Mouse (Mus musculus) small intestine, adult 2 months (tissue): ENCODE data around the gene Olfr270. TPM values are rescaled to one million over a fixed set of nuclear protein-coding genes. Genes with fewer than 3 reads are reported as not detected.

ENCODE experiments used
- H3K27ac ChIP-seq: fragments of 200-500 bp; 2 replicates; pipeline ENCODE4 v1.5.1; 2012; ENCODE audit warnings: low read depth, low read length, control low read depth, inconsistent platforms; ENCODE audit not compliant: insufficient read depth
- H3K27me3 ChIP-seq: fragments of 200-500 bp; 2 replicates; pipeline ENCODE4 v1.6.1; 2012; ENCODE audit warnings: mild to moderate bottlenecking, moderate library complexity, low read length, inconsistent platforms; ENCODE audit not compliant: control insufficient read depth, insufficient read depth
- H3K36me3 ChIP-seq: fragments of 200-500 bp; 2 replicates; pipeline ENCODE4 v1.6.1; 2012; ENCODE audit warnings: mild to moderate bottlenecking, low read length, control low read depth, inconsistent platforms; ENCODE audit not compliant: control insufficient read depth, insufficient read depth
- H3K4me1 ChIP-seq: fragments of 200-500 bp; 2 replicates; pipeline ENCODE4 v1.6.1; 2012; ENCODE audit warnings: low read length, inconsistent platforms, mixed read lengths; ENCODE audit not compliant: control insufficient read depth, insufficient read depth, insufficient read length
- H3K4me3 ChIP-seq: fragments of 200-500 bp; 2 replicates; pipeline ENCODE4 v1.5.1; 2012; ENCODE audit warnings: low read depth, mild to moderate bottlenecking, control low read depth, inconsistent platforms, low read length, moderate library complexity
- CTCF ChIP-seq: fragments of 200-500 bp; IDR thresholded peaks from 2 replicates; pipeline ENCODE4 v1.5.1; 2012; ENCODE audit warnings: low read depth, mild to moderate bottlenecking, control low read depth, inconsistent platforms, low read length, moderate library complexity, mixed read lengths; ENCODE audit not compliant: insufficient replicate concordance, insufficient read length; ENCODE audit errors: extremely low read depth
- POLR2A ChIP-seq: fragments of 200-500 bp; IDR thresholded peaks from 2 replicates; pipeline ENCODE4 v1.6.1; 2012; ENCODE audit warnings: low read depth, mild to moderate bottlenecking, control low read depth, inconsistent platforms, low read length, moderate library complexity
- WGBS: fragments of 180-500 bp; shearing (Covaris S2); methylation state at CpG from one replicate; pipeline ENCODE4 v1.1.7; 2018; 5-methylcytosine and 5-hydroxymethylcytosine counted together
- polyA plus RNA-seq: library from polyadenylated mRNA; depleted of rRNA; stranded (reverse); fragments of >200 nt; gene quantifications from 2 replicates; pipeline ENCODE4 v1.2.3, GENCODE M21; 2012

Gene Olfr270
- polyA plus RNA-seq, 1 experiment = not detected

GRCm38 (mm10) chr4:52958693-52959092, 5.7 kb upstream of the Olfr270 start:
- TF ChIP-seq POLR2A (no peak), CTCF (no peak)
- H3K4me3 ChIP-seq = no peak overlapping the region
- no peaks in the 10 kb centered on the region for H3K4me1 ChIP-seq
- H3K27ac ChIP-seq = no peak overlapping the region
- H3K36me3 ChIP-seq = no peaks in the 10 kb centered on the region
- no peaks in the 10 kb centered on the region for H3K27me3 ChIP-seq
- 38% methylated on average over 4 of the region's 4 CpGs for WGBS

- Histone ChIP-seq H3K27me3 (no peaks in the 10 kb centered on the region; the same call in 1 of the 2 replicates), H3K27ac (no peak overlapping the region), H3K36me3 (no peaks in the 10 kb centered on the region), H3K4me3 (no peak overlapping the region), H3K4me1 (no peaks in the 10 kb centered on the region)
- TF ChIP-seq POLR2A (no peak), CTCF (no peak)
- 65% methylated on average over 2 of the region's 2 CpGs for WGBS
Observed at GRCm38 (mm10) chr4:52985216-52985615, 20.9 kb downstream of the Olfr270 start.

- Histone ChIP-seq H3K36me3 (no peaks in the 10 kb centered on the region), H3K4me1 (no peaks in the 10 kb centered on the region), H3K27me3 (no peaks in the 10 kb centered on the region; the same call in 1 of the 2 replicates), H3K27ac (no peak overlapping the region), H3K4me3 (no peak overlapping the region)
- WGBS = 85% methylated on average over 2 of the region's 2 CpGs
- TF ChIP-seq POLR2A = no peak
- TF ChIP-seq CTCF = no peak
Observed at GRCm38 (mm10) chr4:52986266-52986665, 21.9 kb downstream of the Olfr270 start.

DNA sequence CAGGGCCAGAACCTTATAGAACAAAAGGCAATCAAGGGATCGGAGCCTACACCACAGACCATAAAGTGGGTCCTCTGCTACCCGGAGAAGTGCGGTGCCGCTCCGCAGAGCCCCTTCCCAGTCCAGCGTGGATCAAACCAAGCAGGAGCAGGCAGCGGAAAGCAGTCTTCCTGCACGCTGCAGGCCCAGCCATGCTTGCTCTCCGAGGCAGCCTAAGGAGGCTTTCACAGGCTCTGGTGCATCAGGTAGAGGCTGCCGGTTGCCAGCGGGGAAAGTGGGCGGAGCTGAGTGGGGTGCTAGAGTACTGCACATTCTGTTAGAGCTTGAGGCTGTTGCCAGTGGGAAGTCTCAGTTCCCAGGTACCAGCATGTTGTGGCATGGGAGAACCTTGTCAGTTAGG, 24.9 kb downstream of the Olfr270 start, which contains the start of gene Nipsnap3a:
Gene Nipsnap3a, plus strand, starts transcription at position 25 of the 400 bp plus-strand sequence.
- Histone ChIP-seq H3K27ac (no peak within 1 kb of the TSS), H3K4me1 (no peaks in the 10 kb centered on the region), H3K4me3 (no peak within 1 kb of the TSS), H3K27me3 (no peaks in the 10 kb centered on the region; the same call in 1 of the 2 replicates), H3K36me3 (no peaks in the 10 kb centered on the region)
- TF ChIP-seq CTCF (no peak), POLR2A (no peak)
- 27% methylated on average over 12 of the region's 12 CpGs for WGBS

DNA sequence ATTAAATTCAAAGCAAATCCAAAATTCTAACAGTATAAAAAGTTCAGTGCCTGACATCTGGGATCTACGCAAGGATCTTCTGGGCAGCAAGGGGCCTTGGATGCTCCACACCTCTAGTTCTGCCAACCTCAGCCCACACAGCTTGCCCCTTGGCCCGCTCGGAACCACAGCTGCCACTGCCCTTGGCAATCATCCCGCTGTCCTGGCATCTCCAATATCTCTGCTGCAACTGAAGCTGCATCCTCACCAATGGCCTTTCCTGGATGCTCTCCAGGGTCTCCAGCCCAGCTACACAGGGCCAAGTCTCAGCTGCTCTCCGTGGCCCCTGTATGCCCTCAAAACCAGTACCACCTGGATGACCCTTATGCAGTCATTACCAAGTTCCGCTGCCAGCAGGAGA, 35.1 kb downstream of the Olfr270 start:
- 95% methylated on average over 6 of the region's 6 CpGs for WGBS
- TF ChIP-seq POLR2A = no peak
- TF ChIP-seq CTCF = no peak
- Histone ChIP-seq H3K4me3 (no peak overlapping the region), H3K4me1 (no peaks in the 10 kb centered on the region), H3K27me3 (no peaks in the 10 kb centered on the region), H3K27ac (no peak overlapping the region), H3K36me3 (no peaks in the 10 kb centered on the region)

GRCm38 (mm10) chr4:53000154-53000553, 35.8 kb downstream of the Olfr270 start:
- Histone ChIP-seq H3K4me3 (no peak overlapping the region), H3K27me3 (no peaks in the 10 kb centered on the region), H3K27ac (no peak overlapping the region), H3K36me3 (no peaks in the 10 kb centered on the region), H3K4me1 (no peaks in the 10 kb centered on the region)
- 75% methylated on average over 8 of the region's 8 CpGs for WGBS
- TF ChIP-seq CTCF (no peak), POLR2A (no peak)

DNA sequence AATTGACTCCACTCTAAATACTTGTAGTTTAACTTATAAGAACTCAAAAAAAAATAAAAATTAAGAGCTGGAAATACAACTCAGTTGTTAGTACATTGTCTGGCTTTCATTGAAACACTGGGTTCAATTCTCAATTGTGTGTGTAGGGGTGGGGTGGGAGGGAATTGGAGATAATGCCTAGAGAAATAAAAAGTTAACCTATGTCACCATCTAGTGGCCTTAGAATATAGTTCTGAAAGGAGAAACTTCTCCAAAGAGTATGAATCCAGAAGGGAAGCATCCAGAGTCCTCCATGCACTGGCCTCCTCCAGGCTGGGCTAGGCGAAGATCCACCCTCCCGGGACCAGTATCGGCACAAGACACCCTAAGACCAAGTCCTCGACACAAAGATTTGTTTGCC, 44.8 kb downstream of the Olfr270 start:
- Histone ChIP-seq H3K4me1 (peaks cover 5% of the 10 kb centered on the region; the same call in 1 of the 2 replicates), H3K27ac (no peak overlapping the region), H3K36me3 (0 out of 2 replicates have a peak, but pooled peaks cover under 1% of the 10 kb centered on the region), H3K27me3 (no peaks in the 10 kb centered on the region), H3K4me3 (no peak overlapping the region)
- TF ChIP-seq CTCF (no peak), POLR2A (no peak)
- WGBS = 56% methylated on average over 4 of the region's 4 CpGs

DNA sequence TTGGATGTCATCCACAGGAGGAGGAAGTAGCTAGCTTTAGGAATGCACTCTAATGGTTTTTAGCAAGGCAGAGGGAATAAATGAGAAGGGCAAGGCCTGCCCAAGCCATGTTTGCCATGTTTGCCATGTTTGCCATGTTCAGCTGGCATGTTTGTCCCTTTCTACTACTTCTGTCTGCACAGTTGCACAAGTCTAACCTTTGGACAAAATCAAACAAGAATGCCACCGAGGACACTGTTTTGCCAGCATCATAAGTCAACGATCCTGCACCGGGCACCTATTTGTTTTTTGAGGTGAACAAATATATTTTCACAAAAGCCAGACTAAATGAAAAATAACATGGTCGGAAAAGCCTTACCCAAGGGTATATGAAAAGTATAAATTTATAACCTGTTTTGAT, 45.5 kb downstream of the Olfr270 start:
- Histone ChIP-seq H3K27me3 (no peaks in the 10 kb centered on the region), H3K4me1 (peaks cover 5% of the 10 kb centered on the region; the same call in 1 of the 2 replicates), H3K27ac (no peak overlapping the region), H3K36me3 (peaks cover 3% of the 10 kb centered on the region; the same call in 1 of the 2 replicates), H3K4me3 (no peak overlapping the region)
- TF ChIP-seq POLR2A = no peak
- TF ChIP-seq CTCF = no peak
- WGBS = 76% methylated on average over 4 of the region's 4 CpGs
